Mouse (Mus musculus): ENCODE measurements around the gene Scube1. TPM values are rescaled to one million over a fixed set of nuclear protein-coding genes. Genes with fewer than 3 reads are reported as not detected.

Scube1 gene
- polyA plus RNA-seq, 1 experiment from 2014 or later, result 4.8 TPM

GRCm38 (mm10) chr15:83575543-83575942 lies 149.3 kb downstream of the Scube1 start:
- Histone ChIP-seq H3K27ac (no peak overlapping the region), H3K4me3 (no peak overlapping the region), H3K4me2 (no peak overlapping the region), H3K9ac (no peak overlapping the region), H3K36me3 (peaks cover 51% of the 10 kb centered on the region), H3K4me1 (replicated peaks) (0 out of 2 replicates have a peak, but pooled peaks cover 2% of the 10 kb centered on the region), H3K27me3 (no peaks in the 10 kb centered on the region), H3K9me3 (replicated peaks) (no peaks in the 10 kb centered on the region)
- no peak; the same call in 1 of the 2 replicates for ATAC-seq (replicated peaks; ENCODE audit: insufficient number of reproducible peaks, insufficient read depth, low FRiP score, low read depth)
- WGBS, result 95% methylated on average over 8 of the region's 8 CpGs

GRCm38 (mm10) chr15:83574731-83575351 lies 150.0 kb downstream of the Scube1 start:
- Histone ChIP-seq H3K4me2 (no peak overlapping the region), H3K27ac (no peak overlapping the region), H3K9ac (no peak overlapping the region), H3K4me3 (no peak overlapping the region), H3K4me1 (replicated peaks) (0 out of 2 replicates have a peak, but pooled peaks cover 2% of the 10 kb centered on the region), H3K27me3 (no peaks in the 10 kb centered on the region), H3K36me3 (peaks cover 47% of the 10 kb centered on the region), H3K9me3 (replicated peaks) (no peaks in the 10 kb centered on the region)
- WGBS, result 65% methylated on average over 6 of the region's 6 CpGs
- ATAC-seq (replicated peaks; ENCODE audit: insufficient number of reproducible peaks, insufficient read depth, low FRiP score, low read depth), result no peak

GRCm38 (mm10) chr15:83573606-83574005 lies 151.2 kb downstream of the Scube1 start:
- WGBS, result 91% methylated on average over 12 of the region's 12 CpGs
- H3K9me3 ChIP-seq (replicated peaks), result no peaks in the 10 kb centered on the region
- ATAC-seq (replicated peaks; ENCODE audit: insufficient number of reproducible peaks, insufficient read depth, low FRiP score, low read depth), result no peak

GRCm38 (mm10) chr15:83572132-83572531 lies 152.7 kb downstream of the Scube1 start:
- H3K4me2 ChIP-seq, result no peak overlapping the region
- no peaks in the 10 kb centered on the region for H3K27me3 ChIP-seq
- no peak overlapping the region for H3K4me3 ChIP-seq
- no peak for ATAC-seq (replicated peaks; ENCODE audit: insufficient number of reproducible peaks, insufficient read depth, low FRiP score, low read depth)
- H3K4me1 ChIP-seq (replicated peaks), result 0 out of 2 replicates have a peak, but pooled peaks cover 4% of the 10 kb centered on the region
- 85% methylated on average over 4 of the region's 4 CpGs for WGBS
- H3K9ac ChIP-seq, result no peak overlapping the region
- H3K9me3 ChIP-seq (replicated peaks), result no peaks in the 10 kb centered on the region
- H3K36me3 ChIP-seq, result peaks cover 34% of the 10 kb centered on the region
- no peak overlapping the region for H3K27ac ChIP-seq

More at GRCm38 (mm10) chr15:83573606-83574005, 151.2 kb downstream of the Scube1 start:
- H3K27ac ChIP-seq, result no peak overlapping the region
- H3K4me1 ChIP-seq (replicated peaks), result 0 out of 2 replicates have a peak, but pooled peaks cover 4% of the 10 kb centered on the region
- H3K27me3 ChIP-seq, result no peaks in the 10 kb centered on the region
- H3K9ac ChIP-seq, result no peak overlapping the region
- H3K4me3 ChIP-seq, result no peak overlapping the region
- H3K36me3 ChIP-seq, result peaks cover 43% of the 10 kb centered on the region
- no peak overlapping the region for H3K4me2 ChIP-seq

GRCm38 (mm10) chr15:83571636-83572035 lies 153.2 kb downstream of the Scube1 start:
- WGBS, result 73% methylated on average over 5 of the region's 5 CpGs
- H3K27ac ChIP-seq, result no peak overlapping the region
- no peak overlapping the region for H3K4me3 ChIP-seq
- ATAC-seq (replicated peaks; ENCODE audit: insufficient number of reproducible peaks, insufficient read depth, low FRiP score, low read depth), result no peak
- H3K36me3 ChIP-seq, result peaks cover 29% of the 10 kb centered on the region
- H3K9me3 ChIP-seq (replicated peaks), result no peaks in the 10 kb centered on the region
- H3K4me2 ChIP-seq, result no peak overlapping the region
- no peak overlapping the region for H3K9ac ChIP-seq
- no peaks in the 10 kb centered on the region for H3K27me3 ChIP-seq
- 0 out of 2 replicates have a peak, but pooled peaks cover 4% of the 10 kb centered on the region for H3K4me1 ChIP-seq (replicated peaks)

GRCm38 (mm10) chr15:83570641-83571040 lies 154.2 kb downstream of the Scube1 start:
- H3K27ac ChIP-seq, result no peak overlapping the region
- ATAC-seq (replicated peaks; ENCODE audit: insufficient number of reproducible peaks, insufficient read depth, low FRiP score, low read depth), result no peak
- H3K4me3 ChIP-seq, result no peak overlapping the region
- no peaks in the 10 kb centered on the region for H3K27me3 ChIP-seq
- no peaks in the 10 kb centered on the region for H3K9me3 ChIP-seq (replicated peaks)
- H3K4me1 ChIP-seq (replicated peaks), result 0 out of 2 replicates have a peak, but pooled peaks cover 7% of the 10 kb centered on the region
- H3K4me2 ChIP-seq, result no peak overlapping the region
- 71% methylated on average over 2 of the region's 2 CpGs for WGBS
- H3K9ac ChIP-seq, result no peak overlapping the region
- H3K36me3 ChIP-seq, result peaks cover 20% of the 10 kb centered on the region

GRCm38 (mm10) chr15:83569682-83570081 lies 155.1 kb downstream of the Scube1 start:
- no peak overlapping the region for H3K4me2 ChIP-seq
- no peaks in the 10 kb centered on the region for H3K9me3 ChIP-seq (replicated peaks)
- H3K9ac ChIP-seq, result no peak overlapping the region
- H3K27ac ChIP-seq, result no peak overlapping the region
- 0 out of 2 replicates have a peak, but pooled peaks have one; percentile 20 for ATAC-seq (replicated peaks; ENCODE audit: insufficient number of reproducible peaks, insufficient read depth, low FRiP score, low read depth)
- 0 out of 2 replicates have a peak, but pooled peaks cover 10% of the 10 kb centered on the region for H3K4me1 ChIP-seq (replicated peaks)
- H3K4me3 ChIP-seq, result no peak overlapping the region
- H3K36me3 ChIP-seq, result peaks cover 15% of the 10 kb centered on the region
- WGBS, result 56% methylated on average over 11 of the region's 11 CpGs
- H3K27me3 ChIP-seq, result no peaks in the 10 kb centered on the region

GRCm38 (mm10) chr15:83568544-83568943 lies 156.3 kb downstream of the Scube1 start:
- ATAC-seq (replicated peaks; ENCODE audit: insufficient number of reproducible peaks, insufficient read depth, low FRiP score, low read depth), result no peak
- WGBS, result 93% methylated on average over 5 of the region's 5 CpGs
- H3K27ac ChIP-seq, result no peak overlapping the region
- peaks cover 5% of the 10 kb centered on the region; the same call in 1 of the 2 replicates for H3K36me3 ChIP-seq
- no peak overlapping the region for H3K9ac ChIP-seq
- H3K27me3 ChIP-seq, result no peaks in the 10 kb centered on the region
- no peak overlapping the region for H3K4me3 ChIP-seq
- no peak overlapping the region for H3K4me2 ChIP-seq
- H3K9me3 ChIP-seq (replicated peaks), result no peaks in the 10 kb centered on the region
- H3K4me1 ChIP-seq (replicated peaks), result peaks cover 16% of the 10 kb centered on the region

GRCm38 (mm10) chr15:83567728-83568127 lies 157.1 kb downstream of the Scube1 start:
- 86% methylated on average over 3 of the region's 3 CpGs for WGBS

GRCm38 (mm10) chr15:83566006-83566405 lies 158.8 kb downstream of the Scube1 start:
- H3K9ac ChIP-seq, result no peak overlapping the region
- H3K4me2 ChIP-seq, result no peak overlapping the region
- H3K36me3 ChIP-seq, result no peaks in the 10 kb centered on the region
- H3K27ac ChIP-seq, result no peak overlapping the region
- 74% methylated on average over 5 of the region's 5 CpGs for WGBS
- H3K9me3 ChIP-seq (replicated peaks), result no peaks in the 10 kb centered on the region
- ATAC-seq (replicated peaks; ENCODE audit: insufficient number of reproducible peaks, insufficient read depth, low FRiP score, low read depth), result no peak
- peaks cover 26% of the 10 kb centered on the region for H3K4me1 ChIP-seq (replicated peaks)
- no peak overlapping the region for H3K4me3 ChIP-seq
- no peaks in the 10 kb centered on the region for H3K27me3 ChIP-seq

More at GRCm38 (mm10) chr15:83567728-83568127, 157.1 kb downstream of the Scube1 start:
- Histone ChIP-seq H3K9ac (no peak overlapping the region), H3K36me3 (peaks cover 5% of the 10 kb centered on the region; the same call in 1 of the 2 replicates), H3K4me2 (no peak overlapping the region), H3K4me3 (no peak overlapping the region), H3K9me3 (replicated peaks) (no peaks in the 10 kb centered on the region), H3K27me3 (no peaks in the 10 kb centered on the region), H3K4me1 (replicated peaks) (peaks cover 24% of the 10 kb centered on the region), H3K27ac (no peak overlapping the region)
- no peak for ATAC-seq (replicated peaks; ENCODE audit: insufficient number of reproducible peaks, insufficient read depth, low FRiP score, low read depth)

- no peaks in the 10 kb centered on the region for H3K27me3 ChIP-seq
- 65% methylated on average over 3 of the region's 3 CpGs for WGBS
- H3K9me3 ChIP-seq (replicated peaks), result no peaks in the 10 kb centered on the region
- no peak overlapping the region for H3K9ac ChIP-seq
- no peak for ATAC-seq (replicated peaks; ENCODE audit: insufficient number of reproducible peaks, insufficient read depth, low FRiP score, low read depth)
- H3K4me3 ChIP-seq, result no peak overlapping the region
- H3K27ac ChIP-seq, result no peak overlapping the region
- H3K4me2 ChIP-seq, result no peak overlapping the region
- H3K36me3 ChIP-seq, result no peaks in the 10 kb centered on the region
- H3K4me1 ChIP-seq (replicated peaks), result peaks cover 26% of the 10 kb centered on the region
Observed at GRCm38 (mm10) chr15:83565434-83565833, 159.4 kb downstream of the Scube1 start.
